Mouse (Mus musculus): Measurements from ENCODE around the gene Gm10024. TPM values are rescaled to one million over a fixed set of nuclear protein-coding genes. Genes with fewer than 3 reads are reported as not detected.
"Not testable (repeated sequence)": the region's sequence is repeated elsewhere in the genome, so short reads cannot be mapped to it uniquely, and the experiment has no call there.

The Gm10024 gene
- not detected in 2 replicates for polyA plus RNA-seq (2015; fragmentation: Nextera tagmentation; extraction: Ambion mirVana)

- H3K9me3 ChIP-seq (replicated peaks; ENCODE audit: control insufficient read depth, low read length), result peaks cover 12% of the 10 kb centered on the region
- not testable (repeated sequence) for ATAC-seq (replicated peaks; ENCODE audit: extremely low read depth, insufficient read depth, low FRiP score)
Measured at GRCm38 (mm10) chr10:77711157-77711556, at the start of gene Gm10024. TSS of gene Gm10024 (plus strand) at chr10:77711457.

GRCm38 (mm10) chr10:77663949-77664665 lies 47.1 kb upstream of the Gm10024 start:
- Histone ChIP-seq H3K9ac (ENCODE audit: low read length) (no peak overlapping the region), H3K4me2 (ENCODE audit: low read depth, low read length) (peak overlapping the region; percentile 23; the same call in 1 of the 2 replicates), H3K36me3 (ENCODE audit: control insufficient read depth, insufficient read depth) (no peaks in the 10 kb centered on the region), H3K27ac (ENCODE audit: low read length) (no peak overlapping the region), H3K27me3 (ENCODE audit: control insufficient read depth, insufficient read depth, low read length) (peaks cover 2% of the 10 kb centered on the region), H3K4me3 (ENCODE audit: low read length) (no peak overlapping the region), H3K9me3 (replicated peaks; ENCODE audit: control insufficient read depth, low read length) (peaks cover 3% of the 10 kb centered on the region), H3K4me1 (ENCODE audit: control insufficient read depth, insufficient read depth, low read length) (no peaks in the 10 kb centered on the region)
- 31% methylated on average over 43 of the region's 43 CpGs for WGBS
- no peak for ATAC-seq (replicated peaks; ENCODE audit: extremely low read depth, insufficient read depth, low FRiP score)

More at GRCm38 (mm10) chr10:77711157-77711556, at the start of gene Gm10024:
- not testable (repeated sequence) for H3K4me1 ChIP-seq (ENCODE audit: control insufficient read depth, insufficient read depth, low read length); H3K27ac ChIP-seq (ENCODE audit: low read length); H3K9ac ChIP-seq (ENCODE audit: low read length); H3K36me3 ChIP-seq (ENCODE audit: control insufficient read depth, insufficient read depth); H3K27me3 ChIP-seq (ENCODE audit: control insufficient read depth, insufficient read depth, low read length); H3K4me3 ChIP-seq (ENCODE audit: low read length); H3K4me2 ChIP-seq (ENCODE audit: low read depth, low read length)

- Histone ChIP-seq H3K9ac (ENCODE audit: low read length) (no peak overlapping the region), H3K4me3 (ENCODE audit: low read length) (no peak overlapping the region), H3K27ac (ENCODE audit: low read length) (no peak overlapping the region), H3K4me2 (ENCODE audit: low read depth, low read length) (no peak overlapping the region), H3K27me3 (ENCODE audit: control insufficient read depth, insufficient read depth, low read length) (peaks cover 2% of the 10 kb centered on the region), H3K4me1 (ENCODE audit: control insufficient read depth, insufficient read depth, low read length) (no peaks in the 10 kb centered on the region), H3K9me3 (replicated peaks; ENCODE audit: control insufficient read depth, low read length) (no peaks in the 10 kb centered on the region), H3K36me3 (ENCODE audit: control insufficient read depth, insufficient read depth) (no peaks in the 10 kb centered on the region)
- 69% methylated on average over 8 of the region's 8 CpGs for WGBS
- no peak for ATAC-seq (replicated peaks; ENCODE audit: extremely low read depth, insufficient read depth, low FRiP score)
Measured at GRCm38 (mm10) chr10:77666342-77666741, 44.9 kb upstream of the Gm10024 start.

- H3K4me2 ChIP-seq (ENCODE audit: low read depth, low read length), result no peak overlapping the region
- 66% methylated on average over 4 of the region's 4 CpGs for WGBS
- ATAC-seq (replicated peaks; ENCODE audit: extremely low read depth, insufficient read depth, low FRiP score), result no peak
Measured at GRCm38 (mm10) chr10:77667402-77667801, 43.9 kb upstream of the Gm10024 start.

GRCm38 (mm10) chr10:77670710-77671109 lies 40.5 kb upstream of the Gm10024 start:
- H3K9ac ChIP-seq (ENCODE audit: low read length), result no peak overlapping the region
- no peak for ATAC-seq (replicated peaks; ENCODE audit: extremely low read depth, insufficient read depth, low FRiP score)
- no peak overlapping the region for H3K4me2 ChIP-seq (ENCODE audit: low read depth, low read length)
- no peaks in the 10 kb centered on the region for H3K9me3 ChIP-seq (replicated peaks; ENCODE audit: control insufficient read depth, low read length)
- H3K27me3 ChIP-seq (ENCODE audit: control insufficient read depth, insufficient read depth, low read length), result peaks cover 9% of the 10 kb centered on the region
- H3K4me1 ChIP-seq (ENCODE audit: control insufficient read depth, insufficient read depth, low read length), result no peaks in the 10 kb centered on the region
- no peaks in the 10 kb centered on the region for H3K36me3 ChIP-seq (ENCODE audit: control insufficient read depth, insufficient read depth)
- H3K27ac ChIP-seq (ENCODE audit: low read length), result no peak overlapping the region
- WGBS, result 74% methylated on average over 4 of the region's 4 CpGs
- H3K4me3 ChIP-seq (ENCODE audit: low read length), result no peak overlapping the region

More at GRCm38 (mm10) chr10:77667402-77667801, 43.9 kb upstream of the Gm10024 start:
- Histone ChIP-seq H3K9ac (ENCODE audit: low read length) (no peak overlapping the region), H3K27ac (ENCODE audit: low read length) (no peak overlapping the region), H3K4me3 (ENCODE audit: low read length) (no peak overlapping the region), H3K36me3 (ENCODE audit: control insufficient read depth, insufficient read depth) (no peaks in the 10 kb centered on the region), H3K4me1 (ENCODE audit: control insufficient read depth, insufficient read depth, low read length) (no peaks in the 10 kb centered on the region), H3K9me3 (replicated peaks; ENCODE audit: control insufficient read depth, low read length) (no peaks in the 10 kb centered on the region), H3K27me3 (ENCODE audit: control insufficient read depth, insufficient read depth, low read length) (peaks cover 2% of the 10 kb centered on the region)

GRCm38 (mm10) chr10:77671519-77671918 lies 39.7 kb upstream of the Gm10024 start:
- Histone ChIP-seq H3K4me1 (ENCODE audit: control insufficient read depth, insufficient read depth, low read length) (no peaks in the 10 kb centered on the region), H3K27ac (ENCODE audit: low read length) (no peak overlapping the region), H3K9me3 (replicated peaks; ENCODE audit: control insufficient read depth, low read length) (no peaks in the 10 kb centered on the region), H3K27me3 (ENCODE audit: control insufficient read depth, insufficient read depth, low read length) (peaks cover 16% of the 10 kb centered on the region), H3K4me3 (ENCODE audit: low read length) (no peak overlapping the region), H3K36me3 (ENCODE audit: control insufficient read depth, insufficient read depth) (no peaks in the 10 kb centered on the region), H3K4me2 (ENCODE audit: low read depth, low read length) (no peak overlapping the region), H3K9ac (ENCODE audit: low read length) (no peak overlapping the region)
- ATAC-seq (replicated peaks; ENCODE audit: extremely low read depth, insufficient read depth, low FRiP score), result no peak
- 11% methylated on average over 4 of the region's 4 CpGs for WGBS

GRCm38 (mm10) chr10:77673765-77674164 lies 37.5 kb upstream of the Gm10024 start:
- Histone ChIP-seq H3K4me3 (ENCODE audit: low read length) (no peak overlapping the region), H3K4me1 (ENCODE audit: control insufficient read depth, insufficient read depth, low read length) (peaks cover 2% of the 10 kb centered on the region; the same call in 1 of the 2 replicates), H3K9ac (ENCODE audit: low read length) (no peak overlapping the region), H3K27ac (ENCODE audit: low read length) (no peak overlapping the region), H3K4me2 (ENCODE audit: low read depth, low read length) (no peak overlapping the region), H3K9me3 (replicated peaks; ENCODE audit: control insufficient read depth, low read length) (no peaks in the 10 kb centered on the region), H3K36me3 (ENCODE audit: control insufficient read depth, insufficient read depth) (no peaks in the 10 kb centered on the region), H3K27me3 (ENCODE audit: control insufficient read depth, insufficient read depth, low read length) (peaks cover 37% of the 10 kb centered on the region)
- 56% methylated on average over 13 of the region's 13 CpGs for WGBS
- ATAC-seq (replicated peaks; ENCODE audit: extremely low read depth, insufficient read depth, low FRiP score), result no peak

GRCm38 (mm10) chr10:77677562-77677961 lies 33.7 kb upstream of the Gm10024 start:
- Histone ChIP-seq H3K4me2 (ENCODE audit: low read depth, low read length) (peak overlapping the region; percentile 53), H3K27me3 (ENCODE audit: control insufficient read depth, insufficient read depth, low read length) (peaks cover 40% of the 10 kb centered on the region), H3K36me3 (ENCODE audit: control insufficient read depth, insufficient read depth) (no peaks in the 10 kb centered on the region), H3K4me1 (ENCODE audit: control insufficient read depth, insufficient read depth, low read length) (peaks cover 2% of the 10 kb centered on the region; the same call in 1 of the 2 replicates), H3K4me3 (ENCODE audit: low read length) (peak overlapping the region; percentile 36), H3K27ac (ENCODE audit: low read length) (no peak overlapping the region), H3K9ac (ENCODE audit: low read length) (no peak overlapping the region), H3K9me3 (replicated peaks; ENCODE audit: control insufficient read depth, low read length) (no peaks in the 10 kb centered on the region)
- no peak for ATAC-seq (replicated peaks; ENCODE audit: extremely low read depth, insufficient read depth, low FRiP score)
- WGBS, result under 1% methylated on average over 35 of the region's 35 CpGs

GRCm38 (mm10) chr10:77682994-77683393 lies 28.3 kb upstream of the Gm10024 start:
- H3K27ac ChIP-seq (ENCODE audit: low read length), result no peak overlapping the region
- H3K9ac ChIP-seq (ENCODE audit: low read length), result no peak overlapping the region

More at GRCm38 (mm10) chr10:77682994-77683393, 28.3 kb upstream of the Gm10024 start:
- 70% methylated on average over 7 of the region's 7 CpGs for WGBS
- no peaks in the 10 kb centered on the region for H3K9me3 ChIP-seq (replicated peaks; ENCODE audit: control insufficient read depth, low read length)
- no peak overlapping the region for H3K4me3 ChIP-seq (ENCODE audit: low read length)
- H3K4me1 ChIP-seq (ENCODE audit: control insufficient read depth, insufficient read depth, low read length), result peaks cover 9% of the 10 kb centered on the region
- no peak overlapping the region for H3K4me2 ChIP-seq (ENCODE audit: low read depth, low read length)
- no peaks in the 10 kb centered on the region for H3K36me3 ChIP-seq (ENCODE audit: control insufficient read depth, insufficient read depth)
- peaks cover 52% of the 10 kb centered on the region for H3K27me3 ChIP-seq (ENCODE audit: control insufficient read depth, insufficient read depth, low read length)
- no peak for ATAC-seq (replicated peaks; ENCODE audit: extremely low read depth, insufficient read depth, low FRiP score)

All from heart, embryonic 16.5 days (tissue).